Mouse (Mus musculus): Measurements from ENCODE around the gene Dpp4.

Dpp4 gene

DNA sequence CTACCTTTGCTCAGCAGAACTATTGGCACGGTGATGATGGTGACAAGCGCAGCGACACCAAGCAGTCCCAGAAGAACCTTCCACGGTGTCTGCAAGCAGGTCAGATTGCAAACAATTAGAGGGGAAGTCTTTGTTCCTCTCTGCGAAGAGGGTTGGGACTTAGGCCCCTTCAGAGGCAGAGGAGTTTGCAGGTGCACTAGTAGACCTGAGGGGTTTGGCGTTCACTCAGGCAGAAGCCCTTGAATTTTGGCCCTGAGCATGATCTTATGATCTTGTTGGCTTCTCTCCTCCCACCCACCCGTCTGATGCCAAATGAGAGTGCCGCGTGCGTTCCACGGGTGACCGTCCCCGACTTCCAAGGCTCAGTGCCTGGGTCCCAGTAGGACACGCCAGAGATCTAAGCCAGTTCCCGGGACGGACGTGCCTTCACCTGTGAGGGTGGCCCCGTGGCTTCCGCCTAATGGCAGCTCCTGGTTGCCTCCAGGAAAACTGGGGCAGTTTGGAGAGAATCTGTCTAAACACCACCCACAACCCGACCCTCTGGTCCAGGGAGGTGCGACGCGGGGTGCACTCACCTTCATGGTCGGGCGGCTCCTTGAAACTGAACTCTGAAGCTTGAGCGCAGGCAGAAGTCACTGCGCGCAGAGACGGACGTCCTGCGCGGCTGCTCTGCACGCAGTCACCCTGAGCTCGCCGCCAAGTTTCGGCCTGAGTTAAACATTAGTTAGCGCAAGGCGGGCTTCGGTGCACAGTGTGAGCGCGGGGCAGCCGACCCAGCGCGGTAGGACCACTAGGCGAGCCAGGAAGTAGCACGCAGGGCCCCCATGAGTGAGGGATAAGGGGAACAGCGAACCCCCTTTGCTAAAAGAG, 585 bp downstream of the Dpp4 start:
- no peak for DNase-seq (ENCODE audit: inconsistent age in 2 of 2, low spot score in 1 of 2)

- no peak for DNase-seq (ENCODE audit: inconsistent age in 2 of 2, low spot score in 1 of 2)
These were observed 3.3 kb downstream of the Dpp4 start for GRCm38 (mm10) chr2:62408701-62409201.

DNA sequence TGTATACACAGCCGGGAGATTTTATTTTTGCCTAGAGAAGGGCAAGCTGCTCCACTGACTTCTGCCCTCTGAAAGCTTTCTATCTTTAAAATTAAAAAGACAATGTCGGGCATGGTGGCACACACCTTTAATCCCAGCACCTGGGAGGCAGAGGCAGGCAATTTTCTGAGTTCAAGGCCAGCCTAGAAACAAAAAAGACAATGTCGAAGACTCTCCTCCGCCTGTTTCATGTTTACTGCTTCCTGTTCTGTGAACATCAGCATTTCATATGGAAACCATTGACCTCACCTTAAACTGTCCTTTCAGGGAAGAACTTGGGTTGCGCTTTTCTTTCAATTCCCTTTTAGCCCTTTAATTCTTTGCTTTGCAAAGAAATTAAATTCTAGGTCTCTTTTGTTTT, 3.8 kb downstream of the Dpp4 start:
- DNase-seq (ENCODE audit: inconsistent age in 2 of 2, low spot score in 1 of 2): no peak

GRCm38 (mm10) chr2:62403556-62404135, 8.4 kb downstream of the Dpp4 start:
- no peak for DNase-seq (ENCODE audit: inconsistent age in 2 of 2, low spot score in 1 of 2)

GRCm38 (mm10) chr2:62401011-62401410, 11.0 kb downstream of the Dpp4 start:
- DNase-seq (ENCODE audit: inconsistent age in 2 of 2, low spot score in 1 of 2): no peak

GRCm38 (mm10) chr2:62399832-62400231, 12.2 kb downstream of the Dpp4 start:
- no peak for DNase-seq (ENCODE audit: inconsistent age in 2 of 2, low spot score in 1 of 2)

- no peak for DNase-seq (ENCODE audit: inconsistent age in 2 of 2, low spot score in 1 of 2)
These were observed 12.7 kb downstream of the Dpp4 start for GRCm38 (mm10) chr2:62399361-62399760.

GRCm38 (mm10) chr2:62398115-62398875, 13.7 kb downstream of the Dpp4 start:
- DNase-seq (ENCODE audit: inconsistent age in 2 of 2, low spot score in 1 of 2): no peak

DNA sequence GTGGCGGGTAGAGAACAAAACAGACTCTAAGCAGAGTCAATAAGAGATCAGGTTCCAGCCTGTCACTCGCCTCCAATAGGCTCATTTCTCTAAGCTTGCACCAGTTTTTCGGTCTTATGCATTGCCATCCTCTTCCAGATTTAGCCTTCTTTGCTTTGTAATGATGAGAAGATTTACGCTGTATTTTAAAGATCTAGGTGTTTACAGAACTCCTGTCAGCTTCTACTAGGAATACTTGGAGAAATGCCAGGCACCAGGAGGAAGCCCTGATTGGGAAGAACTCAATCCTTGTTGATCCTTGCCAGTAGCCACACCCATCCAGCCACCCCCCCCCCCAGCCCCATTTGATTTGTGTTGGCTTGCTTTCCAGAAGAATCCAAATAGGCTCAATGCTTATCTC, 14.4 kb downstream of the Dpp4 start:
- DNase-seq (ENCODE audit: inconsistent age in 2 of 2, low spot score in 1 of 2): no peak

GRCm38 (mm10) chr2:62396799-62397198, 15.2 kb downstream of the Dpp4 start:
- no peak for DNase-seq (ENCODE audit: inconsistent age in 2 of 2, low spot score in 1 of 2)

DNA sequence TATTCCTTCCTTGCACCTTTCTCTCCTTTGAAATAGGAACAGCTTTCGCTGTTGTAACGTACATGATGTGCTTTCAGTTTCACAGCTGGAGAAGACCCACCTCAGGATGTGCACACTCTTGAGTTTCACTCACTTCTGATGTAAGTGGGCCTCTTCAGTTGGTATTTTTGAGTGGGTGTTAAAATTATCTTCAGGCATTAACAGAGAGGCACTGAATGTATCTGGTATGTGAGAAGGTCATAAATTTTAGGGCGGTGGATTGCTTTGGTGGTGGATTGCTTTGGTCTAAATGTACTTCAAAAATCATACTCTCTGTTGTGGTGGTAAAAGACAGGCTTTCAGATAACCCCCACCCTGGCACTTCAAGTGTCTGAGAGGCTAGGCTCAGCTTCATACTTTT, 17.2 kb downstream of the Dpp4 start:
- DNase-seq (ENCODE audit: inconsistent age in 2 of 2, low spot score in 1 of 2): no peak

- DNase-seq (ENCODE audit: inconsistent age in 2 of 2, low spot score in 1 of 2): no peak
These were observed 19.9 kb downstream of the Dpp4 start for GRCm38 (mm10) chr2:62392098-62392497.

- DNase-seq (ENCODE audit: inconsistent age in 2 of 2, low spot score in 1 of 2): no peak
These were observed 21.0 kb downstream of the Dpp4 start for GRCm38 (mm10) chr2:62390961-62391461.

DNA sequence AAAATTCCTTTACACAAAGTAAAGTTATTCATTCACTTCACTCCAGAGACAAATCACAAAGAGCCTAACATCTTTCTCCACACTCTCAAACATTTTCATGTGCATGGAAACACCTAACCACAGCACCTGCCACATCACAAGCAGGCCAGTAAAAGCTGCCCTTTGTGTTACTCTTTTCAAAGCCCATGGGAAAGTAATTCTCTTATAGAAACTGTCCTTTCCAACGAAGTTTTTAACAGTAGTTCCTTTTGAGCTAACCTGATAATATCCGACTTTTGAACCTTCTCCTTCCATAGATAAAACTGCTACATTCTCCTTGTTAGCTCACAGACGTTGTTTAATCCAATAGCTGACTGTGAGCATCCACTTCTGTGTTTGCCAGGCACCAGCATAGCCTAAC, 21.7 kb downstream of the Dpp4 start:
- DNase-seq (ENCODE audit: inconsistent age in 2 of 2, low spot score in 1 of 2): no peak

DNA sequence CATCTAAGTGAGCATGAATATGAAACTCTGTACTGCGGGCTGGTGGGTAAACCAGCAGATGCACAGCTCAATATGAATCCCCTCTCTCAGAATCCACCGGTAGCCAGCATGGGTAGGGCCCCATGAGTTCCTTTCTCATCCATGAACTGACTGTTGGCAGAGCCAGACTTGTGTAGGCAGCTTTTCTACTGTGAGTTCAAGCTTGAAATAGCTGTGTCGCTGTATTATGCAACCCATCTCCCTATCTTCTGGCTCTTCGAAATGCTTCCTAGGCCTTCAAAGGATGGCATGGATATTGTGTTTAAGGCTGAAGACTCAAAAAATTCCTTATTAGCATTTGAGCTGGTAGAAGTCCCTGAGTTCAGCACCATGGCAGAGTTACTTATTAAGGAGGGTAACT, 23.2 kb downstream of the Dpp4 start:
- no peak for DNase-seq (ENCODE audit: inconsistent age in 2 of 2, low spot score in 1 of 2)

- no peak for DNase-seq (ENCODE audit: inconsistent age in 2 of 2, low spot score in 1 of 2)
These were observed 28.8 kb downstream of the Dpp4 start for GRCm38 (mm10) chr2:62383196-62383595.

- no peak for DNase-seq (ENCODE audit: inconsistent age in 2 of 2, low spot score in 1 of 2)
These were observed 29.6 kb downstream of the Dpp4 start for GRCm38 (mm10) chr2:62382440-62382839.

DNA sequence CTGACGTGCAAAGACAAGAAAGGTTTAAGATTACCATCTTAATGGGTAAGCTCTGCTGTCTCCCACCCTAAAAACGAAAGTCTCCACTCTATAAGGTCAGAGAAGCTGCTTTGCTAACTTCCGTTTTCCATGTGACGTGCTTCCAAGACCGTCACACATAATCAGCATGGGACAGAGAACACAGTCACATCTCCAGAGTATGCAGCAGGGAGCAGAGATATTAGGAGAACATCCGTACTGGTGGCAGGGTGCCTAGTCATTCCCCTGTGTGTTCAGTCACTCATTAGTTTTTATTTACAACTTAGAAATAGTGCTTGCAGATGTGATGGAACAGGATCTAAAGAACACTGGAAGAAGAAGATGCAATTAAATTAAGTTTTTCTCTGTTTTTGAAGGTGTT, 30.3 kb downstream of the Dpp4 start:
- DNase-seq (ENCODE audit: inconsistent age in 2 of 2, low spot score in 1 of 2): no peak

- no peak for DNase-seq (ENCODE audit: inconsistent age in 2 of 2, low spot score in 1 of 2)
These were observed 38.3 kb downstream of the Dpp4 start for GRCm38 (mm10) chr2:62373692-62374091.

DNA sequence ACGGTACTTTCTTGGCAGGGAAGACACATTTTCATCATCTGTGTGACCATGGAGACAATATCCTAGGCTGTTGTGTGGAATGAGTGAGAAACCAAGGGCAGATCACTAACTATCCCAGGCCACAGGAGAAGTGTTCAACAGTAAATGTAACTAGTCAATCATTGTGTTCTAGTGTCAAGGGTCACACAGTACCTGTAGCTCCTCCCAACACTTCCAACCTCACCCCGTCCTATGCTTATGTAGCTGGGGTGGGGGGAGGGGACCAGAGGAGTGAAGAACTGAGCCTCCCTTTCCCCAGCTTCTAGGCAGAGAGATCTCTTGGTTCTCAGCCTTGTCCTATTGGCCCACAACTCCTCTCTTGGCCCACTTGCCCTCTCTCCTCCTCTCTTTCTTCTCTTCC, 42.0 kb downstream of the Dpp4 start:
- DNase-seq (ENCODE audit: inconsistent age in 2 of 2, low spot score in 1 of 2): no peak

GRCm38 (mm10) chr2:62368349-62369053, 43.5 kb downstream of the Dpp4 start:
- DNase-seq (ENCODE audit: inconsistent age in 2 of 2, low spot score in 1 of 2): no peak

All from adrenal gland, adult (tissue).